Mouse (Mus musculus) limb, embryonic 12.5 days (tissue): ENCODE measurements at regions not wholly inside any gene's neighbourhood (a gene's known extent, or its start where the extent isn't known, plus 50 kb on each side); places are given as distances from the start of the nearest gene placed in this dataset.

Experiments
- ATAC-seq: fragments of 200-750 bp; cut with Nextera tagmentation; 2 replicates; pipeline ENCODE4 v1.8.0; 2017; ENCODE audit warnings: low read depth, moderate TSS enrichment; ENCODE audit not compliant: insufficient number of reproducible peaks, insufficient read depth, low FRiP score, low TSS enrichment
- H3K27ac ChIP-seq: fragments of 300-500 bp; sonication (generic); 2 replicates; pipeline ENCODE4 v1.5.1; 2016; ENCODE audit warnings: mild to moderate bottlenecking, moderate library complexity
- H3K27me3 ChIP-seq: fragments of 300-500 bp; sonication (generic); 2 replicates; pipeline ENCODE4 v1.6.1; 2016; ENCODE audit warnings: mild to moderate bottlenecking, moderate library complexity
- H3K36me3 ChIP-seq: fragments of 300-500 bp; sonication (generic); 2 replicates; pipeline ENCODE4 v1.6.1; 2016; ENCODE audit warnings: mild to moderate bottlenecking, moderate library complexity
- H3K4me1 ChIP-seq: fragments of 300-500 bp; sonication (generic); replicated peaks from 2 replicates; pipeline ENCODE4 v1.6.1; 2016
- H3K4me2 ChIP-seq: fragments of 300-500 bp; sonication (generic); 2 replicates; pipeline ENCODE4 v1.6.1; 2016; ENCODE audit warnings: mild to moderate bottlenecking, moderate library complexity
- H3K4me3 ChIP-seq: fragments of 300-500 bp; sonication (generic); replicated peaks from 2 replicates; pipeline ENCODE4 v1.5.1; 2016; ENCODE audit warnings: mild to moderate bottlenecking
- H3K9ac ChIP-seq: fragments of 300-500 bp; sonication (generic); replicated peaks from 2 replicates; pipeline ENCODE4 v1.6.1; 2016; ENCODE audit warnings: mild to moderate bottlenecking, moderate library complexity
- H3K9me3 ChIP-seq: fragments of 300-500 bp; sonication (generic); 2 replicates; pipeline ENCODE4 v1.6.1; 2016; ENCODE audit warnings: mild to moderate bottlenecking, moderate library complexity
- WGBS: fragments of 180-500 bp; shearing (Covaris S2); methylation state at CpG from one replicate; pipeline ENCODE4 v1.1.7; 2016; 5-methylcytosine and 5-hydroxymethylcytosine counted together

- H3K9ac ChIP-seq: no peak overlapping the region
- no peak overlapping the region for H3K4me3 ChIP-seq
- 0 out of 2 replicates have a peak, but pooled peaks cover 2% of the 10 kb centered on the region for H3K27me3 ChIP-seq
- 97% methylated on average over 5 of the region's 5 CpGs for WGBS
- H3K36me3 ChIP-seq: no peaks in the 10 kb centered on the region
- H3K9me3 ChIP-seq: no peaks in the 10 kb centered on the region
- no peak overlapping the region for H3K27ac ChIP-seq
- no peak for ATAC-seq
- peaks cover 11% of the 10 kb centered on the region; the same call in 1 of the 2 replicates for H3K4me1 ChIP-seq
- no peak overlapping the region for H3K4me2 ChIP-seq
Measured at GRCm38 (mm10) chr6:50949361-50949760, 295.1 kb upstream of the Npvf start.

- H3K9me3 ChIP-seq: no peaks in the 10 kb centered on the region
- H3K36me3 ChIP-seq: no peaks in the 10 kb centered on the region
- no peak overlapping the region for H3K27ac ChIP-seq
- 0 out of 2 replicates have a peak, but pooled peaks cover 2% of the 10 kb centered on the region for H3K27me3 ChIP-seq
- H3K4me1 ChIP-seq: peaks cover 11% of the 10 kb centered on the region; the same call in 1 of the 2 replicates
- H3K4me2 ChIP-seq: no peak overlapping the region
- H3K4me3 ChIP-seq: no peak overlapping the region
- ATAC-seq: no peak
- no peak overlapping the region for H3K9ac ChIP-seq
- 67% methylated on average over 11 of the region's 11 CpGs for WGBS
Measured at GRCm38 (mm10) chr6:50949883-50950583, 295.8 kb upstream of the Npvf start.

DNA sequence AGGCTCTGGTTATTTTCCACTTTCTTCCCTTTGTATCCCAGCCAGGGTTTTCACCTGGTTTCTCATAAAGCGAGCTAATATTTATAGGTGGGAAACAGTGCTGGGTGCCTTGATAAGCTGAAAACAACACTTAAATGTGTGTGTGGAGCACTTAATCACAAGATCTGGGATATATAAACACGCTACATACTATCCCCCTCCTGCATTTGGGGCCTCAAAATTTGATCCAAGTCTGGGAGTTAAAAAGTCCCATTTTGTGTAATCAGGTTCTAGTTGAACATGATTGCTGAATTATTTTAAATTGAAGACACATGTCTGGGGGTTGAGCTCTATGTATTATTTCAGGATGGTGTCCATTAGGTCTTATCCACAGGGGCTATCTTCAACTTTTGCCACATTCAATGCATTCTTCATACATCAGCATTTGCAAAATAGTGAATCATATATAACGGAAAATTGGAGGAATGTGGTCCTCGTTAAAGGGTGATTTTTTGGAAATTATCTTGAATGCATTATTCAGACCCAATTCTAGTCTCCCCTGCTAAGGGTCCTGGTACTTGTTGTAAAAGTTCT lies 303.2 kb upstream of the Npvf start:
- no peak overlapping the region for H3K4me2 ChIP-seq
- WGBS: 66% methylated on average over 4 of the region's 4 CpGs
- peaks cover 24% of the 10 kb centered on the region for H3K4me1 ChIP-seq
- no peak overlapping the region for H3K9ac ChIP-seq
- ATAC-seq: no peak
- H3K9me3 ChIP-seq: no peaks in the 10 kb centered on the region
- H3K36me3 ChIP-seq: no peaks in the 10 kb centered on the region
- H3K27ac ChIP-seq: peak overlapping the region; percentile 69
- no peak overlapping the region for H3K4me3 ChIP-seq
- peaks cover 4% of the 10 kb centered on the region for H3K27me3 ChIP-seq

DNA sequence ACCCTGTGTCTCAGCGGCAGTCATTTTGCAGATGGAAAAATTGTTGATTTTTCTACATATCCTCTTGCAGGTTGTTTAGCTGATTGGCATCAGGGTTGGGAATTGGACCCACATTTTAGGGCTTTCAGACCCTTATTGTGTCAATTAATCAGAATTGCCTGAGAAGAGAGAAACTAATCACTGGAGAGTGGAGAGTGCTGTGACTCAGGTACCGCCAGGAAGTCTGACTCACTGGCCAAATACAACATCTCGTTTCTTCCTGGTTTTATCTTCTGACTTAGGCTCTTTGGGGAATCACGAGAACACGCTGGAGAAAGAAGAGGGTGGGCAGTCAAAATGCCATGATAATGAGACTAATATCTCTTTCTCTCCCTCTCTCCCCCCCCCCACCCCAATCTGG lies 306.1 kb upstream of the Npvf start:
- 69% methylated on average over 5 of the region's 5 CpGs for WGBS
- H3K9me3 ChIP-seq: no peaks in the 10 kb centered on the region
- H3K4me2 ChIP-seq: no peak overlapping the region
- H3K9ac ChIP-seq: no peak overlapping the region
- no peak for ATAC-seq
- H3K4me3 ChIP-seq: no peak overlapping the region
- peaks cover 4% of the 10 kb centered on the region for H3K27me3 ChIP-seq
- no peaks in the 10 kb centered on the region for H3K36me3 ChIP-seq
- no peak overlapping the region for H3K27ac ChIP-seq
- H3K4me1 ChIP-seq: peaks cover 24% of the 10 kb centered on the region

DNA sequence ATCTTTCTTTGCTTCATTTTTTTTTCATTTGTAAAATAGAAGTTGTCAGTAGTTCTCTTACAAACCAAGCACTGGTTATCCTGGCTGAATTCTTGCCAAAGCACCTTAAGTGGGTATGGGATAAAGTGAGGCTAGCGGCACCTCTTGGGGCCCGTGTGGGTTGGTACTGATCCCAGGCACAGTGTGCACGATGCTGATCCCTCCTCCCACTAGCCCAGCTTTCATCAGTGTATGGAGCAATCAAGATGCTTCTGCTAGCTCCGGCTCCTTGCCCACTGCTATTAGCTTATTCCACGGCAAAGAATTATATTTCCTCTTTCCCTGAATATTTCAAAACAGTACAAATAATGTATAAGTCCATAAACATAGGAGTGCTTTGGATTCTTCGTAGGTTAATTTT lies 307.4 kb upstream of the Npvf start:
- ATAC-seq: no peak
- Histone ChIP-seq H3K9ac (no peak overlapping the region), H3K36me3 (no peaks in the 10 kb centered on the region), H3K9me3 (no peaks in the 10 kb centered on the region), H3K4me1 (peaks cover 15% of the 10 kb centered on the region), H3K27ac (no peak overlapping the region), H3K4me2 (no peak overlapping the region), H3K4me3 (no peak overlapping the region), H3K27me3 (peaks cover 4% of the 10 kb centered on the region)
- 80% methylated on average over 6 of the region's 6 CpGs for WGBS

GRCm38 (mm10) chr6:50968546-50968945 lies 314.3 kb upstream of the Npvf start:
- H3K4me2 ChIP-seq: no peak overlapping the region
- no peak overlapping the region for H3K9ac ChIP-seq
- H3K4me3 ChIP-seq: no peak overlapping the region
- ATAC-seq: no peak
- H3K36me3 ChIP-seq: no peaks in the 10 kb centered on the region
- H3K4me1 ChIP-seq: peaks cover 46% of the 10 kb centered on the region
- WGBS: 93% methylated on average over 5 of the region's 5 CpGs
- no peaks in the 10 kb centered on the region for H3K9me3 ChIP-seq
- no peak overlapping the region for H3K27ac ChIP-seq
- H3K27me3 ChIP-seq: no peaks in the 10 kb centered on the region

- Histone ChIP-seq H3K4me2 (no peak overlapping the region), H3K27me3 (no peaks in the 10 kb centered on the region), H3K36me3 (no peaks in the 10 kb centered on the region), H3K9ac (no peak overlapping the region), H3K4me3 (no peak overlapping the region), H3K27ac (no peak overlapping the region; the same call in 1 of the 2 replicates), H3K4me1 (peaks cover 46% of the 10 kb centered on the region), H3K9me3 (no peaks in the 10 kb centered on the region)
- WGBS: 24% methylated on average over 6 of the region's 6 CpGs
- ATAC-seq: no peak
Measured at GRCm38 (mm10) chr6:50969341-50969740, 315.1 kb upstream of the Npvf start.

DNA sequence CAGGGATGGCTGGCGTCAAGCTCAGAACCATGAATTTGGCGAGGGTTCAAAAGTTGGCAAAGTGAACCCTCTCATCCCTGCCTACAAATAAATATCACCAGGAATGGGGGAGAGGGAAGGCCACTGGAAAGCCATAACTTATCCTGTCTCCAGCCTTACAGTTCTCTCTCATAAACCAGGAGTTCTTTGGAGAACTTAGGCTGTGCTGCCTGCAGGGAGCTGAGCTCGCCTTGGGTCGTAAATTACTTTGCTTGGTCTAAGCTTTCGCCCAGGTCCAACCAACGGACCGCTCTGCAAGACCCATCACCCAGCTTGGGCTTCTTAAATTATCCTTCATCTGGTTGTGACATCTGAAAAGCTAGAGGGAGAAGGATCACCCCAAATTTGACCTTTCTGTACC lies 315.8 kb upstream of the Npvf start:
- Histone ChIP-seq H3K4me1 (peaks cover 46% of the 10 kb centered on the region), H3K4me2 (no peak overlapping the region), H3K9me3 (no peaks in the 10 kb centered on the region), H3K27me3 (no peaks in the 10 kb centered on the region), H3K4me3 (no peak overlapping the region), H3K27ac (no peak overlapping the region), H3K36me3 (no peaks in the 10 kb centered on the region), H3K9ac (no peak overlapping the region)
- WGBS: 11% methylated on average over 7 of the region's 7 CpGs
- no peak for ATAC-seq

- H3K4me2 ChIP-seq: no peak overlapping the region
- H3K9ac ChIP-seq: no peak overlapping the region
- H3K36me3 ChIP-seq: no peaks in the 10 kb centered on the region
- WGBS: 71% methylated on average over 8 of the region's 8 CpGs
- peaks cover 46% of the 10 kb centered on the region for H3K4me1 ChIP-seq
- H3K9me3 ChIP-seq: no peaks in the 10 kb centered on the region
- H3K27ac ChIP-seq: no peak overlapping the region
- ATAC-seq: no peak
- no peaks in the 10 kb centered on the region for H3K27me3 ChIP-seq
- H3K4me3 ChIP-seq: no peak overlapping the region
Measured at GRCm38 (mm10) chr6:50970770-50971169, 316.5 kb upstream of the Npvf start.

- Histone ChIP-seq H3K4me1 (peaks cover 53% of the 10 kb centered on the region), H3K27me3 (no peaks in the 10 kb centered on the region), H3K4me2 (no peak overlapping the region), H3K9ac (no peak overlapping the region), H3K4me3 (no peak overlapping the region), H3K9me3 (no peaks in the 10 kb centered on the region), H3K36me3 (no peaks in the 10 kb centered on the region), H3K27ac (peak overlapping the region; percentile 64; the same call in 1 of the 2 replicates)
- ATAC-seq: no peak
- WGBS: 66% methylated on average over 4 of the region's 4 CpGs
Measured at GRCm38 (mm10) chr6:50972268-50972667, 318.0 kb upstream of the Npvf start.

DNA sequence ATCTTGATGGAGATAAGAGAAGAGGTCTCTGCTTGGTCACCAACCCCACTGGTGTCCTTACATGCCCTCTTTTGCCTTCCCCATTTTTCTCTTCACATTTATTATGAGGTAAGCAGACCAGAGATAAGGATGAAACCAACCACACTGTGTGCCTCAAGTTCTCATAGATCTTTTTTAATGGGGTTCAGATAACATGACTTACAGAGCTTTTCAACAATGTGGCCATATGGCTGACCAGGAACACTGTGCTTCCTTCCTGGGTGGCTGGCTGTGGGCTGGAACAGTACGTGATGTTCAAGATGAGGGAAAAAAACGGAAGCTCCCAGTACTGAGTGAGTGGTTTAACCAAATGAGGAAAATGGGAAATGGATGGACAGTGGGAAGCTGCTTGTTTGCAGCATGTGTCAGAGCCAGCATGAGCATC lies 319.0 kb upstream of the Npvf start:
- Histone ChIP-seq H3K9me3 (no peaks in the 10 kb centered on the region), H3K27me3 (no peaks in the 10 kb centered on the region), H3K4me1 (peaks cover 57% of the 10 kb centered on the region), H3K27ac (no peak overlapping the region), H3K9ac (no peak overlapping the region), H3K36me3 (no peaks in the 10 kb centered on the region), H3K4me2 (no peak overlapping the region), H3K4me3 (no peak overlapping the region)
- 86% methylated on average over 2 of the region's 2 CpGs for WGBS
- ATAC-seq: no peak

DNA sequence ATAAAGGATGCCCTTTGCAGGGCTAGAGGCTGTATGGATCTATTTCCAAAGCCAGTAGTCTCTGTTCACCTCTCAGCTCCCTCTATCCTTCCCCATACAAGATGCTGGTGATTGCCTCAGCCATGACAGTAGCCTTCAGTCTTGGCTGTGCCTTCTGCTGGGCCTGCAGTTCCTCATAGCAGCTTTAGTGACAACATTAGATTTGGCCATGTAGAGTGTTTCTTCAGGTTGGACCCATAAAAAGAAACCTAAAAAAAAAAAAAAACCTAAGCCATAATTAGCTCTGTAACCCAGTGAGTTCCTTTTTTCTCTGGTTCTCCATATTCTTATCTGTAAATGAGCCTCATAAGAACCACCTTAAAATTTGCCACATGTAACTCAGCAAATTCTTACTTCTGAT lies 319.6 kb upstream of the Npvf start:
- H3K36me3 ChIP-seq: no peaks in the 10 kb centered on the region
- peaks cover 57% of the 10 kb centered on the region for H3K4me1 ChIP-seq
- H3K4me3 ChIP-seq: no peak overlapping the region
- H3K27ac ChIP-seq: no peak overlapping the region
- no peak for ATAC-seq
- H3K27me3 ChIP-seq: no peaks in the 10 kb centered on the region
- H3K4me2 ChIP-seq: no peak overlapping the region
- no peaks in the 10 kb centered on the region for H3K9me3 ChIP-seq
- H3K9ac ChIP-seq: no peak overlapping the region
